Mouse (Mus musculus) frontal cortex, postnatal 25 days (tissue): ENCODE results near the gene Pdgfb.

Experiments used
- DNase-seq, 2 experiments: peaks; one replicate each; pipeline ENCODE4 v3.0.0; 2022; ENCODE audit warnings: low spot score in 2 of 2

Pdgfb gene

DNA sequence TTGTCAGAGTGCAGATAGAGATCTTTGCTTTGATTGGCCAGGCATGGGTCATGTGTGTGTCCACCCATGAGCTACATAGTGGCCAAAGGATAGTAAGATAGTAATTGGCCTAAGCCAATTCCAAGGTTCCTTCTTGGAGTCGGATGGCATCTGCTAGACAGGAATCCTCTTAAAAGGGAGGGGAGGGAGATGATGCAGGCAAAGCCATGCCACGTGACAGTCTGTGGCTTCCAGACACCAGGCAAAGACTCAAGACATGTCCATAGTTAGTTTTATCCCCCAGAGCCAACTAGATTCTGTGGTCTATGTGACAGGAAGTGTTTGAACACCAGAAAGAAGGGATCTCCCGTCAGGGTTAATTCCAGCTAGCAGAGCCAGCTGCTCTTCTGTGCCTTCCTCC lies 56.4 kb downstream of the Pdgfb start:
- DNase-seq: no peak

DNA sequence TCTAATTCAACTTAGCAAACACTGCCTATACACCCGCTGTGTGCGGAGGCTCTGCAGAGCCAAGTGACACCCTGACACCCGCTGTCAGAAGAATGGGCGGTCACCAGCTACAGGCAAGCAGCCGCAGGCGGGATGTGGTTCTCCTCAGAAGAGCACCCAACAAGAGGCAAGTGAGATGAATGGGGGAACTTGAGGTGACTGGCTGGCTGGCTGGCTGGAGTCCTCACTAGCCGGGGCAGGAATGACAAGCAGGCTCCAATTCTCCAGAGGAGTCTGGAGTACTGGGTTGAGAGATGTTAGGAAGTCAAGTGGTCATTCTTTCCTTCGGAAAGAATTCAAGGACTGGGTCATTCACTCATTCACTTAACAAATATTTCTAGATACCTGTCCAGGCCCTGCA lies 58.2 kb downstream of the Pdgfb start:
- no peak for DNase-seq

DNA sequence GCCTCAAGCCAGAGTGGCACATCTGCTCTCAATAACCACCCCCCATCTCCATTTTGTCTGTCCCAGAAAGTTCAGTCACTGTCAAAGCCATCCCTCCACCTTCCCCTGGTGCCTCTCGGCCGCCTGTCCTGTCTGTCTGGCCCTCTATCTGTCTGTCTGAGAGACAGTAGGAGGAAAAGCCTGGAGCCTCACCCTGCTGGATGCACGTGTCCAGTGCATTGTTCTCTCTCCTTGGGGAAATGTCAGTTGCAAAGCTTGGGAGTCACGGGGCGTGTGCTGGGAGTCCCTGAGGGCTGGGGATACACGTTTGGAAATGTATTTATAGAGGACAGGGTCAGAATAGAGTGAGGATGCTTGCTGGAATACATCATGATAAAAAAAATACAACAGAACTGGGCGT lies 61.3 kb downstream of the Pdgfb start:
- no peak for DNase-seq

DNA sequence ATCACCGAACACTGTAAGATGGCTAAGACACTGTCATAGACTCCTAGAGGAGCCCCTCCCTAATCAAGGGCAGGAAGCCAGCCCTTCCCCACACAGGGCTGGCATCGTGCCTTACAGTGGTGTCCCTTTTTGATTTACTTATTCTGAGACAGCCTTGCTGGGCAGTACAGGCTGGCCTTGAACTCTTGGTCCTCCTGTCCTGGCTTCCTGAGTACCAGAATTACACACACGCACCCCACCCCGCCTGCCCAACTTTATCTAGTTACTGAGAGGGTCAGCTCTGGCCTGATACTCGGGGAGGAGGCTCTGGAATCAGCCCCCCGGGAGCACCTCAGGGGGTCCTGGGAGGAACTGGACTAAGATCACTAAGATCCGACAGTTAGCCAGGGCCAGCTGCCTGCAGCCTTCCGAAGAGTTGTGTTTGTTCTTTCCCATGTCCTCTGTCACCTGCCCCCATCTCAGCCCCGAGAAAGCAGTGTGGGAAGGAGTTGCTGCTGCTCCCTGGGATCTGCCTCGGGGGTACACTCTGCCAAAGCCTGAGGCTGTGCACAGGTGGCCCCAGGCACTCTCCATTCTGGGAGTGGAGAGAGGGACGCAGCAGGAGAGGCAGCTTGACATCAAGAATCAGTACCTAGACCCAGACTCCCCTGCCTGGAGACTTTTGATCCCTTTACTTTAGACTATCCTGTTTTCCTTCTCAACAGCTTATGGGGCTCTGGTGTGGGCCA lies 62.1 kb downstream of the Pdgfb start:
- no peak for DNase-seq

DNA sequence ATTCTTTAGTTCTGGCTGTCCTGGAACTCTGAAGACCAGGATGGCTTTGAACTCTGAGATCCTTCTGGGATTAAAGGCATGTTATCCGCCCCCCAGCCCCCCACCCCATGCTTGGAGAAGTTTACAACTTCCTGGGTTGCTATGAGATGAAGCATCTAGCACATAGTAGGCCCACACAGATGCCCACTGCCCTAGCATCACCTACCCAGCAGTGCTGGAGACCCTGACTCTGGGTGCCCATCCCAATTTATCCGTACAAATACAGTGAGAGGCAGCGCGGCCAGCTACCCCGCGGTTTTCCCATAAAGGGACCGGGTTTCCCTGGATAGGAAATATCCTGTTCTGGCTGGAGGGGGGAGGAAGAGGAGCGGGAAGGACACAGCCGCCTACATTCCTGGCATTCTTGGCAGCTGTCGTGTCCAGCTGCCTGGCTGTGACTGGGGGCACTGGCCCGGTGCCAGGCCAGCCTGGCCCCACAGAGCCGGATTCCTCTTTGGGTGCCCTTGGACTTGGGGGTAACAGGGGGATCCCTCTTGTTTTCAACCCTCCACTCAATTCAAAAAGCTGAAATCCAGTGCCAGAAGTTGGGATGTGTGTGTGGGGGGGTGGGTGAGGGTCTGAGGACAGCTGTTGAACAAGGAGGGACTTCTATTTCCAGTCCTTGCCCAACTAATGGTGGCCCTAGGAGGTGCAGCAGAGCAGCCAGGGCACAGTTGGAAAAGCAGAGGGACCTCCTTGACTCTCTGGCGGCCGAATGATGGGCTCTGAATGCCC lies 62.9 kb downstream of the Pdgfb start:
- no peak for DNase-seq

DNA sequence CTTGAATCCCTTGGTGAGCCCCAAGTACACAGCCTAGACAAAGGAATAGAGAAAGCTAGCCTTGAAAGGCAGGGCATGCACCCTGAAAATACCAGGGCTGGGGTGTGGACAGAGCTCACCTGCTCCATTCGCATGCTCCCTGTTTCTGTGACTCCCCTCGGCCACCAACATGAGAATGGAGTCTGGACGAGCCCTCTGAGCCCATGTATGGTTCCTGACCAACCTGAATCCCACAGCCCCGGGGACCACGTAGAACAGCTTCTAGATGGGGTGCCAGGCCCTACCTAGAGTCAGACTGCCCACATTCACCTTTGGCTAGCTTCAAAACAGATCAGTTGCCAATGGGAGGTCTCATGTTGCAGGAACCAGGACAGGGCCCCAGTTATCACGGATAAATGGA lies 63.6 kb downstream of the Pdgfb start:
- no peak for DNase-seq

DNA sequence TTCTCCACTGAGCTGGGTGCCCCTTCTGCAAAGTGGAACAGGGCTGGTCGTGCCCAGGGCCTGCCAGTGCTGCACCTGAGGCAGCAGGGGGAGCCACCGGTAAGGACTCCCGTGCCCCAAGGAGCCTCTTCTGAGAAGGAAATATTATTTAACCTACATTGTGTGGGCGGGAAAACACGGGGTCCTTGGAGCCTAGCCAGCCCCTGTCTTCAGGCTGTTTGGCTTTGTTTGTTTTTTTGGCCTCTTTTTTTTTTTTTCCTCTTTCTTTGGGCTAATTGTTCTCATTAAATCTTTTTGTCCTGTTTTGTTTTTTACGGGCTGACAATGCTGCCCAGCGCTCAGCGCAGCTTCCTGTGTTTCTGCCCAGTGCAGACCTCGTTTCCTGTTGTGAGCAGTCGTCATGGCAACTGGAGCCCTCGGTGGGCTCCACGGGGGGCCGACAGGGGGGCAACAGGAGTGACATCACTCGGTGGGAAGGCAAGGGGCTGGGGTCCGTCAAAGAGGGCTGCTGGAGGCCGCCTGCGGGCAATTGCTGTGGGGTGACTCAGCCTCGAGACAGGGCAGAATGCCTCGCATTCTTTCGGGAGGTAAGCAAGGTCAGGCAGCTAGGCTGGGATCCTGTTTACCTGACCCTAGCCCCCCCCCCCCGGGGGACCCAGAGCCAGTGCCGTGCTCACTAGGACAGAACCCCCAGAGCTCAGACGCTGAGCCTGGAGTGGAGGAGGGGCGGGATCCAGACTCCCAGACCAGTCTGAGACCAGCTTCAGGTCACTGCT lies 64.3 kb downstream of the Pdgfb start:
- no peak for DNase-seq

DNA sequence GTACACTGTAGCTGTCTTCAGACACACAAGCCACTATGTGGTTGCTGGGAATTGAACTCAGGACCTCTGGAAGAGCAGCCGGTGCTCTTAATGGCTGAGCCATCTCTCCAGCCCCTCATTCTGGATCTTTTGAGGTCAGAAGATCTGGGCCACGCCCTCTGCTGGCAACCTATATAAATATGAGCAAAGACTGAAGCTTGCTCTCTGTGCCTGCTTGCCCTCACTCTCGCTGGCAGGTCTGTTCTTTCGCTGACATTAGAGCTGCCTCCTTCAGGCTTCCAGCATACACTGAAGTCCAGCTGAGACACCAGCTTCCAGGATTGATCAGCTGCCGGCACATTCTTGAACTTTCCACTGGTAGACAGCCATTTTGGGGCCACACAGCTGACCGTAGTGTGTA lies 67.1 kb downstream of the Pdgfb start:
- no peak for DNase-seq

DNA sequence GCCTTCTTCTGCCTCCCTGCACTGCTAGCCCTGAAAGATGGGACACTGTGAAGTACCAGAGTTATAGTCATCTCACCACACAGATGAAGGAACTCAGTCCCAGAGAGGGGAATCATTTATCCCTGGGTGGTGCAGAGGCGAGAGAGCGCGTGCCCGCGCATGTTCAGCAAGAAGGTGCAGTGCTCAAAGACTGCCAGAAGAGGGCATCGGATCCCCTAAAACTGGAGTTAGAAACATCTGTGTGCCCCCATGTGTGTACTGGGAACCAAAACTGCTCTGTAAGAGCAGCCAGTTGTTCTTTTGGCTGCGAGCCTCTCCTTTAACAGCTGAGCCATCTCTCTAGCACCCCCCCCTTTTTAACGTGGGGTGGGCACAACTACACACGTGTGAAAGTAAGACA lies 68.0 kb downstream of the Pdgfb start:
- no peak for DNase-seq

DNA sequence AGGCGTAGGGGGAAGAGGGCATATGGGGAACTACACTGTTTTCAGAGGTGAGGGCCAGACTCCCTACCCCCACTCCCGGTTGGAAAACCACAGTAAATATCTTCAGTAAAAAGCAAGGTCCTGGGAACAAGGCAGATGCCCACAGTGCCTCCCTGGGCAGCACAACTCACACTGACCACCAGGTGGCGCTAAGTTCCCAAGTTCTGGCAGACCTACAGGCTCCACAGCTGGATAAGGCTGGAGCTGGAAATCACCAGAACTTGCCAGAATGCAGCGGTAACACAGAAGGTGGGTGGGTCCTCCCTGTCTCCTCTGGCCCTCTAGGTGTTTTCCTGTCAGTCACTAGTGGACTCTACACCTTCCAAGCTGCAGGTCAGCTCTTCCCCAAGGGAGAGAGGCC lies 68.8 kb downstream of the Pdgfb start:
- DNase-seq: peak; percentile 82 to 89
